Comparison of ENCODE assay signal across 10 mouse cellular contexts in genomic region chr10:60957820-60958233, GRCm38 (mm10).
DNase-seq lines count a peak whose midpoint lies in the region; ATAC-seq and TF ChIP-seq lines count a peak whose summit lies in the region.
"Had no signal": no experiment of that assay in that cellular context is flagged by ENCODE, and none has a peak within 500 bp of the region (broad histone marks: within the 10 kb centered on the region; RNA-seq: fewer than 3 reads in every experiment).

No protein-coding gene starts in this region.

- H3K4me2 ChIP-seq in hindbrain, embryonic 14.5 days (replicated peaks): no peak overlapping the region
- no peak overlapping the region for H3K4me2 ChIP-seq in hindbrain, embryonic 12.5 days (replicated peaks)
- no peak overlapping the region for H3K4me2 ChIP-seq in forebrain, embryonic 14.5 days (ENCODE audit: low read length)
- H3K4me2 ChIP-seq in intestine, postnatal 0 days (replicated peaks; ENCODE audit: low read depth): no peak overlapping the region; the same call in 1 of the 2 replicates
- H3K4me2 ChIP-seq: midbrain, embryonic 12.5 days had no signal

- no peak overlapping the region for H3K4me3 ChIP-seq in hindbrain, embryonic 14.5 days (replicated peaks; ENCODE audit: low read length)
- H3K4me3 ChIP-seq in hindbrain, embryonic 12.5 days: no peak overlapping the region
- no peak overlapping the region for H3K4me3 ChIP-seq in forebrain, embryonic 14.5 days (ENCODE audit: low read depth, low read length)
- no peak overlapping the region for H3K4me3 ChIP-seq in macrophage (ENCODE audit: inconsistent target)
- no peak overlapping the region for H3K4me3 ChIP-seq in intestine, postnatal 0 days (ENCODE audit: low read depth, low read length)
- H3K4me3 ChIP-seq: midbrain, embryonic 12.5 days had no signal

- H3K27me3 ChIP-seq in hindbrain, embryonic 14.5 days (ENCODE audit: control insufficient read depth, insufficient read depth, low read length): no peaks in the 10 kb centered on the region; the same call in 1 of the 2 replicates
- peaks cover 15% of the 10 kb centered on the region for H3K27me3 ChIP-seq in hindbrain, embryonic 12.5 days
- H3K27me3 ChIP-seq in forebrain, embryonic 14.5 days (replicated peaks; ENCODE audit: control insufficient read depth, insufficient read depth, low read length): no peaks in the 10 kb centered on the region
- H3K27me3 ChIP-seq in intestine, postnatal 0 days (replicated peaks; ENCODE audit: control insufficient read depth, insufficient read depth, low read length): no peaks in the 10 kb centered on the region

- no peak overlapping the region for H3K27ac ChIP-seq in hindbrain, embryonic 14.5 days
- no peak overlapping the region for H3K27ac ChIP-seq in hindbrain, embryonic 12.5 days
- H3K27ac ChIP-seq in forebrain, embryonic 14.5 days (ENCODE audit: low read depth, low read length): no peak overlapping the region
- H3K27ac ChIP-seq in macrophage: peak overlapping the region; percentile 80
- H3K27ac ChIP-seq in intestine, postnatal 0 days (ENCODE audit: low read depth, low read length): no peak overlapping the region
- H3K27ac ChIP-seq: midbrain, embryonic 12.5 days had no signal

- no peaks in the 10 kb centered on the region for H3K79me2 ChIP-seq in macrophage (ENCODE audit: inconsistent target)

- 0 out of 2 replicates have a peak, but pooled peaks have one; percentile 25 for ATAC-seq in hindbrain, embryonic 14.5 days (ENCODE audit: low FRiP score)
- ATAC-seq in hindbrain, embryonic 12.5 days (ENCODE audit: low FRiP score): no peak
- peak; percentile 34; the same call in 1 of the 2 replicates for ATAC-seq in forebrain, embryonic 14.5 days
- ATAC-seq in intestine, postnatal 0 days: no peak

- 27% methylated on average over 17 of the region's 17 CpGs for WGBS in hindbrain, embryonic 14.5 days
- WGBS in hindbrain, embryonic 12.5 days: 38% methylated on average over 17 of the region's 17 CpGs
- 30% methylated on average over 17 of the region's 17 CpGs for WGBS in forebrain, embryonic 14.5 days
- WGBS in macrophage (ENCODE audit: missing documents): 29% methylated on average over 17 of the region's 17 CpGs
- 33% methylated on average over 17 of the region's 17 CpGs for WGBS in intestine, postnatal 0 days

- H3K9ac ChIP-seq in hindbrain, embryonic 14.5 days: no peak overlapping the region
- no peak overlapping the region for H3K9ac ChIP-seq in hindbrain, embryonic 12.5 days
- no peak overlapping the region for H3K9ac ChIP-seq in forebrain, embryonic 14.5 days (ENCODE audit: low read length)
- no peak overlapping the region for H3K9ac ChIP-seq in intestine, postnatal 0 days (ENCODE audit: low read depth, low read length)
- H3K9ac ChIP-seq: midbrain, embryonic 12.5 days had no signal

- TF ChIP-seq CTCF in intestine, postnatal 0 days (IDR thresholded peaks at IDR 0.05; ENCODE audit: low read depth): no peak

- DNase-seq in hindbrain, embryonic 14.5 days (ENCODE audit: low spot score): no peak
- DNase-seq in ovary, postnatal 36 days (ENCODE audit: low spot score): peak; percentile 14
- DNase-seq in ovary, postnatal 10 days (ENCODE audit: low spot score): no peak
- DNase-seq in forebrain, embryonic 14.5 days (ENCODE audit: low spot score): peak; percentile 60
- DNase-seq in gastrocnemius, postnatal 25 days: no peak

- H3K4me1 ChIP-seq in hindbrain, embryonic 14.5 days (replicated peaks; ENCODE audit: control insufficient read depth, insufficient read depth, low read length): 0 out of 2 replicates have a peak, but pooled peaks cover 3% of the 10 kb centered on the region
- peaks cover 12% of the 10 kb centered on the region for H3K4me1 ChIP-seq in hindbrain, embryonic 12.5 days
- H3K4me1 ChIP-seq in forebrain, embryonic 14.5 days (ENCODE audit: control insufficient read depth, insufficient read depth, low read length): peaks cover 7% of the 10 kb centered on the region; the same call in 1 of the 2 replicates
- H3K4me1 ChIP-seq in intestine, postnatal 0 days (replicated peaks; ENCODE audit: control insufficient read depth, insufficient read depth, low read length): no peaks in the 10 kb centered on the region

- H3K9me3 ChIP-seq in hindbrain, embryonic 14.5 days (ENCODE audit: control insufficient read depth, low read length): no peaks in the 10 kb centered on the region
- H3K9me3 ChIP-seq in hindbrain, embryonic 12.5 days (replicated peaks): no peaks in the 10 kb centered on the region
- H3K9me3 ChIP-seq in forebrain, embryonic 14.5 days (replicated peaks; ENCODE audit: control insufficient read depth, low read length): no peaks in the 10 kb centered on the region
- H3K9me3 ChIP-seq in intestine, postnatal 0 days (ENCODE audit: control insufficient read depth): no peaks in the 10 kb centered on the region
- H3K9me3 ChIP-seq: midbrain, embryonic 12.5 days had no signal

- H3K36me3 ChIP-seq in hindbrain, embryonic 14.5 days (replicated peaks; ENCODE audit: control insufficient read depth, insufficient read depth): no peaks in the 10 kb centered on the region
- H3K36me3 ChIP-seq in hindbrain, embryonic 12.5 days: no peaks in the 10 kb centered on the region
- no peaks in the 10 kb centered on the region for H3K36me3 ChIP-seq in forebrain, embryonic 14.5 days (ENCODE audit: control insufficient read depth, insufficient read depth, low read length)
- no peaks in the 10 kb centered on the region for H3K36me3 ChIP-seq in macrophage (ENCODE audit: inconsistent target)
- H3K36me3 ChIP-seq in intestine, postnatal 0 days (ENCODE audit: control insufficient read depth, insufficient read depth): no peaks in the 10 kb centered on the region
- H3K36me3 ChIP-seq: G1E; midbrain, embryonic 12.5 days had no signal

Comparison
In these comparisons a context has a peak if more than half of its experiments do, and no peak if none do; other contexts are left out.
1. ATAC-seq: peak in hindbrain, embryonic 14.5 days (single experiment) and forebrain, embryonic 14.5 days (single experiment); none in hindbrain, embryonic 12.5 days (single experiment) and intestine, postnatal 0 days (single experiment).
2. DNase-seq: peak in ovary, postnatal 36 days (single experiment) and forebrain, embryonic 14.5 days (single experiment); none in hindbrain, embryonic 14.5 days (single experiment), ovary, postnatal 10 days (single experiment) and gastrocnemius, postnatal 25 days (single experiment).